Mouse (Mus musculus): ENCODE results near the gene Slc25a14. TPM values are rescaled to one million over a fixed set of nuclear protein-coding genes. Genes with fewer than 3 reads are reported as not detected.

The Slc25a14 gene
- polyA plus RNA-seq (2014; fragmentation: Illumina TruSeq; extraction: RNeasy Lipid Tissue Mini Kit (QIAGEN cat#74804)), result 17.6 TPM

GRCm38 (mm10) chrX:48623379-48624053, at the start of gene Slc25a14:
Gene Slc25a14 (plus strand): TSS chrX:48623413.

GRCm38 (mm10) chrX:48594099-48594760, 29.0 kb upstream of the Slc25a14 start, which contains the start of gene Zfp280c:
Gene Zfp280c (minus strand): TSS chrX:48594504.

GRCm38 (mm10) chrX:48674171-48674570, 51.0 kb downstream of the Slc25a14 start, which contains the start of gene Gpr119:
Gene Gpr119 (minus strand): TSS chrX:48674478.

GRCm38 (mm10) chrX:48694864-48695371, 71.7 kb downstream of the Slc25a14 start, which contains the start of gene Rbmx2:
Gene Rbmx2 (plus strand): TSS chrX:48695004.

Other genes with a start within 250 kb of the Slc25a14 start
- 9.6 TPM for gene Elf4, start 160.3 kb upstream of the Slc25a14 start, polyA plus RNA-seq (2014; fragmentation: Illumina TruSeq; extraction: RNeasy Lipid Tissue Mini Kit (QIAGEN cat#74804))
- 79.0 TPM for gene Aifm1, start 109.8 kb upstream of the Slc25a14 start, polyA plus RNA-seq (2014; fragmentation: Illumina TruSeq; extraction: RNeasy Lipid Tissue Mini Kit (QIAGEN cat#74804))
- 1.1 TPM for gene Rab33a, start 104.1 kb upstream of the Slc25a14 start, polyA plus RNA-seq (2014; fragmentation: Illumina TruSeq; extraction: RNeasy Lipid Tissue Mini Kit (QIAGEN cat#74804))
- gene Zfp280c, start 28.9 kb upstream of the Slc25a14 start, polyA plus RNA-seq (2014; fragmentation: Illumina TruSeq; extraction: RNeasy Lipid Tissue Mini Kit (QIAGEN cat#74804)), result 43.9 TPM
- not detected for gene Gpr119, start 51.1 kb downstream of the Slc25a14 start, polyA plus RNA-seq (2014; fragmentation: Illumina TruSeq; extraction: RNeasy Lipid Tissue Mini Kit (QIAGEN cat#74804))
- gene Rbmx2, start 71.6 kb downstream of the Slc25a14 start, polyA plus RNA-seq (2014; fragmentation: Illumina TruSeq; extraction: RNeasy Lipid Tissue Mini Kit (QIAGEN cat#74804)), result 11.8 TPM